Mouse (Mus musculus) brain, adult 2 months (tissue): ENCODE measurements at regions not wholly inside any gene's neighbourhood (a gene's known extent, or its start where the extent isn't known, plus 50 kb on each side); places are given as distances from the start of the nearest gene placed in this dataset.

Experiments used
- DNase-seq: peaks from one replicate; pipeline ENCODE4 v3.0.0; 2011; ENCODE audit warnings: low read depth, low spot score

DNA sequence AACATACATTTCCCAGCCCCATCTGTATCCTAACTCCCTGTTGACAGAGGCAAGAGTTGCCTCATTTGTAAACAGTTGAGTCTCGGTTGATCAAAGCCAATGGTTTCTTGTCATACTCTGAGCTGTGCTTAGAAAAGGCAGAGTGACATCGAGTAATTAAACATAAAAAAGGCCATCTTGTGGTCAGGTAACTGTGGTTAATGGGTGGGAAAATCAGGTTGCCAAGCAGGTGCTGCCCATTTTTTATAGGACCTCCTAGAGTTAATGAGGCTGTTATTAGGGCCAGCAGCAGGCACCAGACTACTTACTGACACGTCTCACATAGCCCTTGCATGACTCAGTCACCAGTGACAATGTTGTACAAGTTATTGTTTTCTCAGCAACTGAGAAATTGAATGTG is 130.7 kb upstream of the Cxxc4 start:
- DNase-seq: no peak

DNA sequence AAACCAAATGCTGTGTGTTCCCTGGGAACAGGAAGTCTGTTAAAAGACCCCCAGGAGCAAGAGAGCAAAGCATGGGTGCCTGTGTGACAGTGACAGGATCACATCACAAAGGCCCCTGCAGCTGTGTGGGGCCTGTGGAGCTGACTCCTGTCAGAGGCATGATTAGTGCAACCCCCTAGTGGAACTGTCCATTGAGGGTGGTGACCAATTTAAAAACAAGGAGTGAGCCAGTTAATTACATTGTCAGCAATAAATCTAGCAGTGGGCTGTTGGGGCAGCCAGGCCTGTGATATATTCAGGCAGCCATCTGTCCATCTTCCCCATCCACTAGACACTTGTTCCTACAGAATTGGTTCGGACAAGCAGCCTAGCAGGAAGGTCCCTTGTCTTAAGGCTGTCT is 121.8 kb upstream of the Cxxc4 start:
- DNase-seq: no peak

DNA sequence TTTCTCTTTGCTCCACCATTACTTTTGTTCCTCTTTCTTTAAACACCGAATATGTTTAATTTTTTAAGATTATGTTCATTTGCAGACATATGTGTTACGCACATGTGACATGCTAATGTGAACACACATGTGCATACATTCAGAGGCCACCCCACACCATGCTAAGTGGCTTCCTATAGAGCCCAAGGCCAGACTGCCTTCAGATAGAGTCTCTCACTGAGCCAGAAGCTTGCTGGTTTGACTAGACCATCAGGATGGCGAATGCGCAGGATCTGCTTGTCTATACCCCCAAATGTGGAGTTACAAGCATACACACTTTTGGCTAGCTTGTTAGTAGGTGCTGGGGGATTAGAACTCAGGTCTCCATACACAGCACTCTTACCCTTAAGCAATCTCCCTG is 121.3 kb upstream of the Cxxc4 start:
- no peak for DNase-seq

DNA sequence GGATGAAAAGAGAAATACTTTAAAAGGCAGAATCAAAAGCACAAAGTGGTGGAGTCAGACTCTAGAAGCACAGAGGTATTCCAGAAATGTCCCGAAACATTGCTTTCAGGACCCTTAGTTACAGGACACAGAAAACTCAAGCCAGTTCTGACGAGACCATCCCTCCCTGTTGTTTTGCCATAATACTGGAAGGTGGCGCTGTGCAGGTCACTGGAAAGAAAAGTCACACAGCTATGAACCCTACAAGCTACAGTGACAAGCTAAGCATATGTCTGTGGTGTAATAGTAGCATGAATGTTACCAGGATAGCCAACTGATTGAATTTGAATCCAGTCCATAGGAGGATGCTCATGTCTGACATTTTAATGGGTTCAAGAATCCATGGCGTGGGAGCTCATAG is 117.4 kb upstream of the Cxxc4 start:
- DNase-seq: no peak

DNA sequence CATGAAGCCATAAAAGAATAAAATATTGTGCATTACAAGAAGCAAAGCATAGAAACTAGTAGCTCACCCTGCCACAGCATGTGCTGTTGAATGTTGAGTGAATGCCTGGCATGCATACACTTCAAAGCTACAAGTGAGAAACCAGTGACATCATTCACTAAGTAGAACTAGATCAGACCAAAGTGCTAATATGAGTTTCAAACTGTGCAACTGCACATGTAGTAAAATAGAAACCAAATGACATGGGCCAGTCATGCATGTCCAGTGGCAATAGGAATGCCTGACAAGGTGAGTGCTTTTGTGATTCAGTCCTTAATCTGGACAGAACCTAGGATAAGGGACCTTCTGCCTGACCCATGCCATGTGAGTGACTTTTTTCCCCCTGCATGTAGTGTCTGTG is 111.3 kb upstream of the Cxxc4 start:
- no peak for DNase-seq

DNA sequence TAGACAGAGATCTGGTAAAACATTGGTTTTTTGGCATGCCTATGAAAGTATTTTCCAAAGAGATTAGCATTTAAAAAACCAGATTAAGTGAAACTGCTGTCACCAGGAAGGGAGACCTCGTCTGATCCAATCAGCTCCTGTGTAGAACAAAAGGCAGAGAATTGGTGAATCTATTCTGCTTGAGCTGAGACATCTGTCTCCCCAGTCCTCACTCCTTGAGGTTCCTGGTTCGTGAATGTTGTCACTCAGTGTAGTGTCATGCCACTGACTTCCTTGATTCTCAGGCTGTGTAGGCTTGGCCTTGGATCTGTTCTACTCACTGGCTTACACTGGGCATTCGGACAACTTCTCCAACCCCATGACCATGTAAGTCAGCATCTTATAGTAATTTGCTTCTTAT is 105.9 kb upstream of the Cxxc4 start:
- DNase-seq: no peak

DNA sequence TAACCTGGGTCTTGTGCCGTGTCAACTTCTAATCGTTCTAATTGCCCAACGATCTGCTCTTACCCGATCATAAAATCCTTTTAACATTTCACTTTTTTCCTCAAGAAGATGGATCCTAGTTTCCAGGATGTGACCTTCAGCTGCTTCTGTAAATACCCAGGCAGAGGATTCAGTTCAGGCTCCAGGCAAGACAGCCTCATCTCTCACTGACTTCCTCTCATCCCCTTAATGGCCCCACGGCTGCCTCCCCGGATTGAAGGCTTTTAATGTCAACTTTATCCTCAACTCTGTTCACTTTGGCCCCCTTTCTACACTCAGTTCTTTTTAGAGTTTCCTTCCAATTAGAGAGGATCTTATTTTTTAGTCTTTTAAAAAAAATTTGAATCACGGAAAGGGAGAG is 91.0 kb upstream of the Cxxc4 start:
- peak; percentile 15 for DNase-seq

DNA sequence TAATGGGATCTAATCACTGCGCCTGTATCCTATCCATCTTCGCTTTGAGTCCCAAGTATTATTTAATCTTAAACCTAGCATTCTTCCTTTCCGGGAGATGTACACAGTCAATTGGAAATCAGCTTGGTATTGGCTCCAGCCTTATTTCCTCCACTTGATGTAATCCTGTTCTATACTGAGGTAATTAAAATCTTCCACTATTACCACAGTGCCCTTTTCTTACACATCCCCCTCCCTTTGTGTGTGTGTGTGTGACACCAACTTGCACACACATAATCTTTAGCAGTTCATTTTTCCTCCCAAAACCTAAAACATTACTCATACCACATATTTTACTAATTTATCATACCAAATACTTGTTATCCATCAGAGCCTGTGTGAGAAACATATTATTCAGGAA is 90.3 kb upstream of the Cxxc4 start:
- DNase-seq: peak; percentile 8

DNA sequence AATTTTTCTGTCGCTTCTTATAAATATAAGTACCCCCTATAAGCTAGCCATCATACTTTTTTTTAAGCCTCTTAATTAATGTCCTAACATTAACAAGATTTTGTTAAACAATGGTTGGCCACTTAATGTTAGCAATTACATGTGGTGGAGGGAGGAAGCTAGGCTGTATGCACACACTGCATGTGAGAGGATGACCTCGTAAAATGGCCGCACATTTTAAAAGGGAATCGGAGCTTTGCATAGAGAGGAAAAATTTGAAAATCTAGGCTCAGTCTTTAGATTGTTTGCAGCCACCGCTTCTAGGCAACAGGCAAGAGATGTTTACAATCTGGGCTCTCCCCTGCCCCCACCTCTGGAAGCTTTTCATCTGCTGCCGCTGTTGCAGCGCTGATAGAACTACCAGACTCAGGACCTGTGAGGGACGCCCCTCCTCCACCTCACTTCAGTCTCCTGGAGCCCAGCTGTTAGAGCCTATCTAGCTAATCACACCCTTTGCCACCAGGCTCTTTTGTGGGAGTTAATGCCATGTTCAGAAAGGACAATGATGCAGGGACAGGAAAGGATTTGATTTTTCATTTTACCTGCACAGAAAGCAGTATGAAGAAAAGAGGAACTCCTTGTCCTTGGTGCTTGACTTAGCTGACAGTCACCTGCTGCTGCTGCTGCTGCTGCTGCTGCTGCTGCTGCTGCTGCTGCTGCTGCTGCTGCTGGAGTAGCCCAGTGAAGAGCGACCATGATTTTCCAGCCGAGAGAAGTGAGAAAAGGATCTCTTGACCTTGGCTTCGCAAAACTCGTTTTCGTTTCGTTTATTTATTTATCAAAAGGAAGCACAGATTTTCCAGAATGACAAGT is 89.7 kb upstream of the Cxxc4 start:
- DNase-seq: peak; percentile 81

DNA sequence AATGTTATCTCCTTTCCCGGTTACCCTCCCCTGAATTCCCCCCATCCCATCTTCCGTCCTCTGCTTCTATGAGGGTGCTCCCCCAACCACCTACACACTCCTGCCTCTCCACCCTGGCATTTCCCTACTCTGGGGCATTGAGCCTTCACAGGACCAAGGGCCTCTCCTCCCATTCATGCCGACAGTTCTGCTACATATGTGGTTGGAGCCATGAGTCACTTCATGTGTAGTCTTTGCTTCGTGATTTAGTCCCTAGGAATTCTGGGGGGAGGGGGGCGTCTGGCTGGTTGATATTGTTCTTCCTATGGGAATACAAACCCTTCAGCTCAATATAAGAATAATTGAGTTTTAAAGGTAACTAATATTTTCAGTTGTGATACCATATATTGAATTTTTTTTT is 74.0 kb upstream of the Cxxc4 start:
- no peak for DNase-seq

DNA sequence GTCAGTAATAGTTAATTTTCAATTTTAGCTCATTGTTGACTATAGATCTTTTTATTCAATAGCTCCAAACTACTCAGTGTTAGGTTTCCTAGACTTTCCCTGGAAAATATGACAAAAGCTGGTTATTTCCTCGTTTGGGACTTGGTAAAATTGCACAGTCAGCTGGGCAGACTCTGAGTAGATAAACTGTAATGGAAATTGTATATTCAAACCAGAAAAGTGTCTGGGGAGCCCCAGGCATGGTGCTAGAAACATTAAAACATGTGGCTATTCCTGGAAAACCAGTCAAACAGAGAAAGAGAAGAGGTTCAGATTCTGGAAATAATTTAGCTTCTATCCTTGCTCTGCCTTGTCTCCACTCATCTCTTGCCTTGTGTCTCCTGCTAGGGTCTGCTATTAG is 66.4 kb upstream of the Cxxc4 start:
- DNase-seq: no peak

DNA sequence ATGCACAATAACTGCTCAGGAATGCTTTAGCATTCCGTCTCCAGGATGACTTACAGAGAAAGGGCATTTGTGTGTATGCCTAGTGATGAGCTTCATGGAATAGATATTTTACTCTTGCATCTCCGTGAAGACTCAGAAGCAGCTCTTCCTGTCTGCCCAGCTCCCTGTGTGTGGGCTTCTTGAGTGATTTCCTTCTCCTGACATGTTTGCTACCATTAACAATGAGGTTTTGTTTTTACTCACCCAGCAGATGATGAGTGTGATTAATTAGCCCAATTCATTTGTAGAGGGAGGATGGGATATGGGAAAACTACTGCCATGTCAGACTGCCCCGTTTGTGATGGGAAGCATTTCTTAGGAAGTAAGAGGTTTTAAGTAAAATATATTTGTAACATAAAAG is 63.9 kb upstream of the Cxxc4 start:
- DNase-seq: no peak

DNA sequence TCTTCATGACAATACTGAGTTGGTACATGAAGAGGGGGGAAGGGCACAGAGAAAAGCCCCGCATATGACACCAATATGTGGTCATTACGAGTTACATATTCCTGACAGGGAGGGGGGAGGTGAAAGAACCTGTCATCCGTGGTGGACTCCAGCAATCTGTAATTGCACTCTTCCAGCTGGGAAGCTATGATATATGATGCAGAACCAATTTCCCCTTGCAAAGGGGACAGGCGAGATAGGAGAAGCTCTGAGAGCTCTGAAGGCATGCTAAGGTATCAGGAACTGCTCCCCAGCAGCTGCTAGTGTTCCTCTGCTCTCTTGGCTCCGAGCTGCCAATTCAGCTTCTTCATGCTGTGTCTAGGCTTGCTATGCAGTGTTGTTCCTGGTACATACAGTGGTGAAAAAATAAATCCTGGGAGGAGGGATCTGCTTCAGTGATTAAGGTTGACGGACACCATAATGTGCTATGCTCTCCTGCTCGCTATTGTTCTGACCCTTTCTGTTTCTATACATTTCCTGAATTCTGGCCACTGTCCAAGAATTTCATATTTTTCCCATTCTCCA is 57.7 kb upstream of the Cxxc4 start:
- DNase-seq: peak; percentile 22

DNA sequence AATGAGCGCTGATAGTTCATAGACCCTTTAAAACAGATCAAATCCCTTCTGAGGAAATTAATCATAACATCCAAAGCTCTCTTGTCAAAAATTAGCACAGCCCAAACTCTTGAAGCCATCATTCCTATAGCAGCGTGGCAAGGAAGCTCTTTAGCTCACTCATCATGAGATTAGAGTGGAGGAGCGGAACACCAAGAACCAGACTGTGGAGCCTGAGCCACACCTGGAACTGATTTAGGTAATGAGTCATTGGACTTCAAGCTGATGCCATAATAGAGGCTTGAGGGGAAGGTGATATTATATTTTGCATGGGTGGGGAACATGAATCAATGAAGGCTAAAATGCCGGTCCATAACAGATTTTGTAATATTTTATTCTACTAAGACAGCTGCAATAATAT is 52.2 kb upstream of the Cxxc4 start:
- no peak for DNase-seq
